In genomic region chr12:87266108-87266826, GRCm38 (mm10) we compare ENCODE assay signal across 8 mouse cellular contexts. TPM values are rescaled to one million over a fixed set of nuclear protein-coding genes. Genes with fewer than 3 reads are reported as not detected.
DNase-seq lines count a peak whose midpoint lies in the region; ATAC-seq lines count a peak whose summit lies in the region.

Gene Vipas39 (minus strand): TSS chr12:87266256.
Gene Ahsa1 (plus strand): TSS chr12:87266479.

- peaks cover 21% of the 10 kb centered on the region for H3K4me1 ChIP-seq in hindbrain, embryonic 16.5 days (ENCODE audit: control insufficient read depth, insufficient read depth, low read depth, low read length)

- peak within 1 kb of the TSS; percentile 95 for H3K4me2 ChIP-seq in hindbrain, embryonic 16.5 days (ENCODE audit: low read length)

- H3K4me3 ChIP-seq in hindbrain, embryonic 16.5 days (ENCODE audit: low read length), result peak within 1 kb of the TSS; percentile 90
- peak within 1 kb of the TSS; percentile 98 for H3K4me3 ChIP-seq in macrophage (ENCODE audit: inconsistent target)

- no peaks in the 10 kb centered on the region for H3K27me3 ChIP-seq in hindbrain, embryonic 16.5 days (replicated peaks; ENCODE audit: control insufficient read depth, insufficient read depth, low read length)

- DNase-seq in ZHBTc4 (ENCODE audit: low read depth, low spot score), result peak; percentile 97
- DNase-seq in cerebellum, postnatal 4 days (ENCODE audit: low spot score in 2 of 2), result peak; percentile 67 to 83
- DNase-seq in gastrocnemius, adult 18-20 months (ENCODE audit: low spot score), result peak; percentile 95
- peak; percentile 80 to 87 for DNase-seq in left cerebral cortex, adult 18-20 months (ENCODE audit: low spot score in 2 of 2)
- peak; percentile 95 for DNase-seq in right cerebral cortex, adult 18-20 months
- DNase-seq in urinary bladder, postnatal 25 days (ENCODE audit: low spot score), result peak; percentile 64

- H3K9ac ChIP-seq in hindbrain, embryonic 16.5 days (ENCODE audit: low read depth, low read length), result peak within 1 kb of the TSS; percentile 93

- H3K9me3 ChIP-seq in hindbrain, embryonic 16.5 days (ENCODE audit: control insufficient read depth, low read length), result no peaks in the 10 kb centered on the region

- peak; percentile 99 for ATAC-seq in hindbrain, embryonic 16.5 days

- peak within 1 kb of the TSS; percentile 92 for H3K27ac ChIP-seq in hindbrain, embryonic 16.5 days (ENCODE audit: low read depth, low read length)
- H3K27ac ChIP-seq in macrophage, result peak within 1 kb of the TSS; percentile 97

- peaks cover 18% of the 10 kb centered on the region for H3K36me3 ChIP-seq in hindbrain, embryonic 16.5 days (ENCODE audit: control insufficient read depth, insufficient read depth, low read length)
- H3K36me3 ChIP-seq in macrophage (ENCODE audit: inconsistent target), result peaks cover 36% of the 10 kb centered on the region

- peaks cover 74% of the 10 kb centered on the region for H3K79me2 ChIP-seq in macrophage (ENCODE audit: inconsistent target)

- WGBS in hindbrain, embryonic 16.5 days, result under 1% methylated on average over 31 of the region's 31 CpGs
- WGBS in macrophage (ENCODE audit: missing documents), result 0% methylated on average over 31 of the region's 31 CpGs

RNA-seq across cellular contexts. Expression of gene Vipas39, which starts in this region (rescaled TPM):
- 1 to 10 TPM; 6.1 to 9.1 TPM for total RNA-seq in gastrocnemius, adult 18-20 months (2021)
- 52.1 and 55.4 TPM in 2 replicates for polyA plus RNA-seq in hindbrain, embryonic 16.5 days (2015; fragmentation: Nextera tagmentation; extraction: Ambion mirVana)
- 10 to 100 TPM; 50.9 to 54.3 TPM for total RNA-seq in left cerebral cortex, adult 18-20 months (2021)
- 100 to 1,000 TPM in 20 of 26 experiments, 10 to 100 TPM in 6; 59.7 to 286 (median 145) TPM for total RNA-seq in macrophage (2018; cell fraction: chromatin; rRNA removed)
- total RNA-seq in macrophage (2018; cell fraction: cytosol; rRNA removed), result 100 to 1,000 TPM in 18 of 26 experiments, 10 to 100 TPM in 8; 86.9 to 143 (median 107) TPM
- 100 to 1,000 TPM in 10 of 26 experiments, 10 to 100 TPM in 16; 57.2 to 164 (median 87.3) TPM for total RNA-seq in macrophage (2018; cell fraction: nucleus; rRNA removed)
- 106 to 155 TPM (median 136 TPM) in 3 replicates for polyA plus RNA-seq in macrophage (2018)

RNA-seq across cellular contexts. Expression of gene Ahsa1, which starts in this region (rescaled TPM):
- 100 to 1,000 TPM; 121 to 129 TPM for total RNA-seq in gastrocnemius, adult 18-20 months (2021)
- 213 and 222 TPM in 2 replicates for polyA plus RNA-seq in hindbrain, embryonic 16.5 days (2015; fragmentation: Nextera tagmentation; extraction: Ambion mirVana)
- 100 to 1,000 TPM; 176 to 181 TPM for total RNA-seq in left cerebral cortex, adult 18-20 months (2021)
- 100 to 1,000 TPM in 3 of 26 experiments, 10 to 100 TPM in 23; 25.2 to 122 (median 54.0) TPM for total RNA-seq in macrophage (2018; cell fraction: chromatin; rRNA removed)
- 100 to 1,000 TPM; 179 to 317 (median 235) TPM for total RNA-seq in macrophage (2018; cell fraction: cytosol; rRNA removed)
- 100 to 1,000 TPM in 12 of 26 experiments, 10 to 100 TPM in 14; 64.5 to 239 (median 97.0) TPM for total RNA-seq in macrophage (2018; cell fraction: nucleus; rRNA removed)
- polyA plus RNA-seq in macrophage (2018), result 198 to 597 TPM (median 364 TPM) in 3 replicates

Comparison
In these comparisons a context has a peak if more than half of its experiments do, and no peak if none do; other contexts are left out.
1. Peak in every context shown above with its lines: DNase-seq, ATAC-seq, H3K4me3 ChIP-seq and H3K27ac ChIP-seq.
2. RNA of gene Vipas39 (total RNA-seq): 50.9 to 54.3 TPM in left cerebral cortex, adult 18-20 months; 6.1 to 9.1 TPM in gastrocnemius, adult 18-20 months; every median in the first group is over 4 times any median in the second.